Mouse (Mus musculus) hindbrain, embryonic 15.5 days (tissue): ENCODE measurements around the gene Ncoa3. TPM values are rescaled to one million over a fixed set of nuclear protein-coding genes. Genes with fewer than 3 reads are reported as not detected.

Source experiments
- ATAC-seq: fragments of 200-750 bp; cut with Nextera tagmentation; 2 replicates; pipeline ENCODE4 v1.8.0; 2017; ENCODE audit warnings: low read depth, moderate number of reproducible peaks, moderate TSS enrichment; ENCODE audit not compliant: low FRiP score
- H3K27ac ChIP-seq: fragments of 300-500 bp; sonication (generic); replicated peaks from 2 replicates; pipeline ENCODE4 v1.5.1; 2015; ENCODE audit warnings: mild to moderate bottlenecking, inconsistent platforms
- H3K27me3 ChIP-seq: fragments of 300-500 bp; sonication (generic); 2 replicates; pipeline ENCODE4 v1.6.1; 2015; ENCODE audit warnings: control low read depth, inconsistent platforms
- H3K36me3 ChIP-seq: fragments of 300-500 bp; sonication (generic); 2 replicates; pipeline ENCODE4 v1.6.1; 2015; ENCODE audit warnings: control low read depth, inconsistent platforms
- H3K4me1 ChIP-seq: fragments of 300-500 bp; sonication (generic); replicated peaks from 2 replicates; pipeline ENCODE4 v1.6.1; 2015; ENCODE audit warnings: control low read depth, inconsistent platforms
- H3K4me2 ChIP-seq: fragments of 300-500 bp; sonication (generic); 2 replicates; pipeline ENCODE4 v1.6.1; 2015; ENCODE audit warnings: moderate library complexity, mild to moderate bottlenecking, inconsistent platforms
- H3K4me3 ChIP-seq: fragments of 300-500 bp; sonication (generic); 2 replicates; pipeline ENCODE4 v1.5.1; 2015; ENCODE audit warnings: mild to moderate bottlenecking, inconsistent platforms
- H3K9ac ChIP-seq: fragments of 300-500 bp; sonication (generic); 2 replicates; pipeline ENCODE4 v1.6.1; 2015; ENCODE audit warnings: inconsistent platforms
- H3K9me3 ChIP-seq: fragments of 300-500 bp; sonication (generic); 2 replicates; pipeline ENCODE4 v1.6.1; 2016; ENCODE audit warnings: control low read depth, inconsistent platforms
- WGBS: fragments of 180-500 bp; shearing (Covaris S2); methylation state at CpG from one replicate; pipeline ENCODE4 v1.1.7; 2015; 5-methylcytosine and 5-hydroxymethylcytosine counted together
- polyA plus RNA-seq: library from polyadenylated mRNA; unstranded; fragments of >200 nt; fragmentation: Nextera tagmentation; extraction: Ambion mirVana; gene quantifications from 2 replicates; pipeline ENCODE4 v1.2.1, GENCODE M21; 2015

The Ncoa3 gene
- polyA plus RNA-seq, 1 experiment from 2014 or later, result 14.0 TPM

- no peaks in the 10 kb centered on the region for H3K9me3 ChIP-seq
- H3K9ac ChIP-seq, result no peak overlapping the region
- ATAC-seq, result 0 out of 2 replicates have a peak, but pooled peaks have one; percentile 38
- 61% methylated on average over 15 of the region's 15 CpGs for WGBS
- H3K4me3 ChIP-seq, result no peak overlapping the region
- H3K27ac ChIP-seq, result 0 out of 2 replicates have a peak overlapping the region, but pooled peaks have one; percentile 3
- H3K4me2 ChIP-seq, result no peak overlapping the region
- no peaks in the 10 kb centered on the region for H3K27me3 ChIP-seq
- peaks cover 5% of the 10 kb centered on the region; the same call in 1 of the 2 replicates for H3K36me3 ChIP-seq
- H3K4me1 ChIP-seq, result peaks cover 34% of the 10 kb centered on the region
Observed at GRCm38 (mm10) chr2:166098292-166098933, 106.0 kb downstream of the Ncoa3 start.

GRCm38 (mm10) chr2:166100309-166101262 is 108.2 kb downstream of the Ncoa3 start:
- H3K27me3 ChIP-seq, result no peaks in the 10 kb centered on the region
- H3K4me2 ChIP-seq, result no peak overlapping the region
- H3K9me3 ChIP-seq, result no peaks in the 10 kb centered on the region
- no peak for ATAC-seq
- H3K4me1 ChIP-seq, result peaks cover 37% of the 10 kb centered on the region
- no peak overlapping the region for H3K9ac ChIP-seq
- H3K27ac ChIP-seq, result peak overlapping the region; percentile 20
- H3K36me3 ChIP-seq, result no peaks in the 10 kb centered on the region
- WGBS, result 58% methylated on average over 21 of the region's 21 CpGs
- no peak overlapping the region for H3K4me3 ChIP-seq

GRCm38 (mm10) chr2:166102893-166103292 is 110.5 kb downstream of the Ncoa3 start:
- no peak overlapping the region for H3K4me2 ChIP-seq
- H3K36me3 ChIP-seq, result no peaks in the 10 kb centered on the region
- H3K9me3 ChIP-seq, result no peaks in the 10 kb centered on the region
- no peak overlapping the region for H3K9ac ChIP-seq
- no peaks in the 10 kb centered on the region for H3K27me3 ChIP-seq
- H3K4me1 ChIP-seq, result peaks cover 50% of the 10 kb centered on the region
- H3K27ac ChIP-seq, result no peak overlapping the region
- no peak overlapping the region for H3K4me3 ChIP-seq
- ATAC-seq, result no peak
- WGBS, result 37% methylated on average over 7 of the region's 7 CpGs

GRCm38 (mm10) chr2:166105911-166106310 is 113.5 kb downstream of the Ncoa3 start:
- no peak overlapping the region for H3K4me3 ChIP-seq
- H3K4me2 ChIP-seq, result no peak overlapping the region
- WGBS, result 71% methylated on average over 9 of the region's 9 CpGs
- H3K27ac ChIP-seq, result 0 out of 2 replicates have a peak overlapping the region, but pooled peaks have one; percentile 2
- H3K36me3 ChIP-seq, result no peaks in the 10 kb centered on the region
- no peak for ATAC-seq
- H3K4me1 ChIP-seq, result peaks cover 42% of the 10 kb centered on the region
- no peaks in the 10 kb centered on the region for H3K9me3 ChIP-seq
- H3K27me3 ChIP-seq, result no peaks in the 10 kb centered on the region
- H3K9ac ChIP-seq, result no peak overlapping the region

GRCm38 (mm10) chr2:166106631-166107030 is 114.2 kb downstream of the Ncoa3 start:
- Histone ChIP-seq H3K9ac (no peak overlapping the region), H3K9me3 (no peaks in the 10 kb centered on the region), H3K4me1 (peaks cover 37% of the 10 kb centered on the region), H3K36me3 (no peaks in the 10 kb centered on the region), H3K4me3 (no peak overlapping the region), H3K4me2 (no peak overlapping the region), H3K27me3 (no peaks in the 10 kb centered on the region), H3K27ac (0 out of 2 replicates have a peak overlapping the region, but pooled peaks have one; percentile 2)
- ATAC-seq, result no peak; the same call in 1 of the 2 replicates
- WGBS, result 41% methylated on average over 2 of the region's 2 CpGs

- no peak for ATAC-seq
- no peak overlapping the region for H3K4me3 ChIP-seq
- H3K4me2 ChIP-seq, result no peak overlapping the region
- H3K27ac ChIP-seq, result no peak overlapping the region
- 45% methylated on average over 5 of the region's 5 CpGs for WGBS
- no peaks in the 10 kb centered on the region for H3K9me3 ChIP-seq
- peaks cover 35% of the 10 kb centered on the region for H3K4me1 ChIP-seq
- H3K27me3 ChIP-seq, result no peaks in the 10 kb centered on the region
- H3K36me3 ChIP-seq, result no peaks in the 10 kb centered on the region
- no peak overlapping the region for H3K9ac ChIP-seq
Observed at GRCm38 (mm10) chr2:166107911-166108310, 115.5 kb downstream of the Ncoa3 start.

GRCm38 (mm10) chr2:166108326-166108725 is 115.9 kb downstream of the Ncoa3 start:
- H3K27ac ChIP-seq, result no peak overlapping the region
- no peaks in the 10 kb centered on the region for H3K27me3 ChIP-seq
- H3K36me3 ChIP-seq, result no peaks in the 10 kb centered on the region
- H3K4me2 ChIP-seq, result no peak overlapping the region
- no peaks in the 10 kb centered on the region for H3K9me3 ChIP-seq
- H3K4me1 ChIP-seq, result peaks cover 32% of the 10 kb centered on the region
- no peak overlapping the region for H3K9ac ChIP-seq
- ATAC-seq, result peak; percentile 47; the same call in 1 of the 2 replicates
- H3K4me3 ChIP-seq, result no peak overlapping the region
- WGBS, result 20% methylated on average over 4 of the region's 4 CpGs

GRCm38 (mm10) chr2:166110764-166111163 is 118.3 kb downstream of the Ncoa3 start:
- Histone ChIP-seq H3K27me3 (no peaks in the 10 kb centered on the region), H3K9me3 (no peaks in the 10 kb centered on the region), H3K27ac (no peak overlapping the region), H3K4me2 (no peak overlapping the region), H3K9ac (no peak overlapping the region), H3K4me3 (no peak overlapping the region), H3K36me3 (peaks cover 6% of the 10 kb centered on the region; the same call in 1 of the 2 replicates), H3K4me1 (peaks cover 27% of the 10 kb centered on the region)
- 50% methylated on average over 8 of the region's 8 CpGs for WGBS
- no peak for ATAC-seq

GRCm38 (mm10) chr2:166111238-166111637 is 118.8 kb downstream of the Ncoa3 start:
- no peak for ATAC-seq
- 72% methylated on average over 2 of the region's 2 CpGs for WGBS
- Histone ChIP-seq H3K4me2 (no peak overlapping the region), H3K9ac (no peak overlapping the region), H3K36me3 (peaks cover 10% of the 10 kb centered on the region), H3K27ac (no peak overlapping the region), H3K27me3 (no peaks in the 10 kb centered on the region), H3K4me3 (no peak overlapping the region), H3K4me1 (peaks cover 24% of the 10 kb centered on the region), H3K9me3 (no peaks in the 10 kb centered on the region)

GRCm38 (mm10) chr2:166111831-166112250 is 119.4 kb downstream of the Ncoa3 start:
- peaks cover 11% of the 10 kb centered on the region for H3K36me3 ChIP-seq
- H3K27ac ChIP-seq, result no peak overlapping the region
- H3K9me3 ChIP-seq, result no peaks in the 10 kb centered on the region
- H3K4me1 ChIP-seq, result peaks cover 18% of the 10 kb centered on the region; the same call in 1 of the 2 replicates
- no peak overlapping the region for H3K4me3 ChIP-seq
- no peak overlapping the region for H3K4me2 ChIP-seq
- no peak overlapping the region for H3K9ac ChIP-seq
- H3K27me3 ChIP-seq, result no peaks in the 10 kb centered on the region
- ATAC-seq, result no peak
- 48% methylated on average over 9 of the region's 10 CpGs for WGBS

GRCm38 (mm10) chr2:166112986-166113385 is 120.5 kb downstream of the Ncoa3 start:
- WGBS, result 92% methylated on average over 11 of the region's 11 CpGs
- H3K9ac ChIP-seq, result no peak overlapping the region
- peaks cover 10% of the 10 kb centered on the region; the same call in 1 of the 2 replicates for H3K4me1 ChIP-seq
- peaks cover 11% of the 10 kb centered on the region for H3K36me3 ChIP-seq
- H3K27me3 ChIP-seq, result no peaks in the 10 kb centered on the region
- ATAC-seq, result no peak
- no peak overlapping the region for H3K4me3 ChIP-seq
- H3K27ac ChIP-seq, result no peak overlapping the region
- no peaks in the 10 kb centered on the region for H3K9me3 ChIP-seq
- no peak overlapping the region for H3K4me2 ChIP-seq
